Mouse (Mus musculus) kidney, adult 2 months (tissue): Measurements from ENCODE around the gene Zan.

Source experiments
- CTCF ChIP-seq: fragments of 200-500 bp; conservative IDR thresholded peaks from 2 replicates; pipeline ENCODE4 v1.5.1; 2011; ENCODE audit warnings: low read depth, mild to moderate bottlenecking, control low read depth, low read length, moderate library complexity, mixed read lengths; ENCODE audit not compliant: insufficient read depth, insufficient read length
- POLR2A ChIP-seq: fragments of 200-500 bp; IDR thresholded peaks from one replicate; pipeline ENCODE4 v1.6.1; 2011; ENCODE audit warnings: low read depth, low read length, control low read depth

DNA sequence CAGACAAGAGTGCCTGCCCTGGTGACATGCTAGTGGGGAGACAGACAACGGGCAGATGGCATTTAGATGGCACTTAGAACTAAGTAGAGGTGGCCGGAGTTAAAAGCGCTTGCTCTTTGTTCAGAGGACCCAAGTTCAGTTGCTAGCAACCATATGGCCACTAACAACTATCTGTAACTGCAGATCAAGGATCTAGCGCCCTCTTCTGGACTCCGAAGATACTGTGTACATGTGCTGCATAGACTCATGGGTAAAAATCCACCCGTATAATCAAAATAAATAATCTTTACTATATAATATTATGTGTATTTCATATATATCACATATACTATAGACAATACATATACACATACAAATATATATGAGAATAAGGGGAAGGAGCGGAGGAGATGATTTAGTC lies 10.8 kb upstream of the Zan start:
- TF ChIP-seq POLR2A (no peak), CTCF (no peak)
